Mouse (Mus musculus): ENCODE results near the gene Kcnd3. TPM values are rescaled to one million over a fixed set of nuclear protein-coding genes. Genes with fewer than 3 reads are reported as not detected.

Kcnd3 gene
- polyA plus RNA-seq, 1 experiment from 2014 or later: 0.51 TPM

DNA sequence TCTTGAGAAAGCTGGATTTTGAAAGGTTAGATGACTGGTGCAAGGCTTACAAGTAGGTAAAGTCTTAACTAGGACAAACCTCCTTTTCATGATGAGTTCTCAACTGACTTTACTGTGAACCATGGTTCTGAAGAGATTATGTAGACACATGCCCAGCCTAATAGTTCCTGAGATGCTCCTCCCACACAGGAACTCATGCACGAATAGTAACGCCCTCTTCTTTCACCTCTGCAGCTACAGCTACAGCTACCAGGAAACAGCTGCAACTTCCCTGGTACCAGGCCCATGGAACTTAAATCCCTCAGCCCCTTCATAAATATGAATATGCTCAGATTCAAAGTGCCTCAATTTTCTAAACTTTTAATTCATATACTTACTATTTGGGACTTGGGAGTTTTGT, 223.8 kb downstream of the Kcnd3 start:
- no peak for ATAC-seq (ENCODE audit: insufficient number of reproducible peaks, low FRiP score, low TSS enrichment, low read depth)
- 0 out of 2 replicates have a peak, but pooled peaks cover 2% of the 10 kb centered on the region for H3K4me1 ChIP-seq
- WGBS: 58% methylated on average over 2 of the region's 2 CpGs

DNA sequence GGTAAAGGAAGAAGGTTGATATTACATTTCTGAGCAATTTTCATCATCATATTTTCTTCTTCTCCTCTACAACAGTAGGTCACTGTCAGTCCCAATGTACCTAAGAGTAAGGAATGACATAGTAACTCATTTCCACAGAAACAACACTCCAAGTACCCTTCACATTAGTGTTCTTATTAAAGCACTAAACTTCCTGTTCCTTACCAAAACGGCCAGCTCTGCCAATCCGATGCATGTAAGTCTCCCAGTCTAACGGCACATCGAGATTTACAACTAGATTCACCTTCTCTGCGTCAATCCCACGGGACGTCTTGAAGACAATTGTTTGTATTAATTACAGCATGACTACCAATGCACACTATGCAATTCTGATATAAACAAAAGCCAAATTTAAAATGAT, 228.2 kb downstream of the Kcnd3 start:
- Histone ChIP-seq H3K4me2 (no peak overlapping the region), H3K4me1 (no peaks in the 10 kb centered on the region), H3K27ac (no peak overlapping the region), H3K36me3 (peaks cover 58% of the 10 kb centered on the region), H3K9ac (no peak overlapping the region), H3K27me3 (no peaks in the 10 kb centered on the region), H3K9me3 (no peaks in the 10 kb centered on the region), H3K4me3 (no peak overlapping the region)
- ATAC-seq (ENCODE audit: insufficient number of reproducible peaks, low FRiP score, low TSS enrichment, low read depth): no peak
- 90% methylated on average over 7 of the region's 7 CpGs for WGBS

More for the DNA sequence above, 223.8 kb downstream of the Kcnd3 start:
- Histone ChIP-seq H3K27ac (no peak overlapping the region), H3K36me3 (peaks cover 31% of the 10 kb centered on the region), H3K9me3 (no peaks in the 10 kb centered on the region), H3K4me2 (no peak overlapping the region), H3K4me3 (no peak overlapping the region), H3K9ac (no peak overlapping the region), H3K27me3 (no peaks in the 10 kb centered on the region)

DNA sequence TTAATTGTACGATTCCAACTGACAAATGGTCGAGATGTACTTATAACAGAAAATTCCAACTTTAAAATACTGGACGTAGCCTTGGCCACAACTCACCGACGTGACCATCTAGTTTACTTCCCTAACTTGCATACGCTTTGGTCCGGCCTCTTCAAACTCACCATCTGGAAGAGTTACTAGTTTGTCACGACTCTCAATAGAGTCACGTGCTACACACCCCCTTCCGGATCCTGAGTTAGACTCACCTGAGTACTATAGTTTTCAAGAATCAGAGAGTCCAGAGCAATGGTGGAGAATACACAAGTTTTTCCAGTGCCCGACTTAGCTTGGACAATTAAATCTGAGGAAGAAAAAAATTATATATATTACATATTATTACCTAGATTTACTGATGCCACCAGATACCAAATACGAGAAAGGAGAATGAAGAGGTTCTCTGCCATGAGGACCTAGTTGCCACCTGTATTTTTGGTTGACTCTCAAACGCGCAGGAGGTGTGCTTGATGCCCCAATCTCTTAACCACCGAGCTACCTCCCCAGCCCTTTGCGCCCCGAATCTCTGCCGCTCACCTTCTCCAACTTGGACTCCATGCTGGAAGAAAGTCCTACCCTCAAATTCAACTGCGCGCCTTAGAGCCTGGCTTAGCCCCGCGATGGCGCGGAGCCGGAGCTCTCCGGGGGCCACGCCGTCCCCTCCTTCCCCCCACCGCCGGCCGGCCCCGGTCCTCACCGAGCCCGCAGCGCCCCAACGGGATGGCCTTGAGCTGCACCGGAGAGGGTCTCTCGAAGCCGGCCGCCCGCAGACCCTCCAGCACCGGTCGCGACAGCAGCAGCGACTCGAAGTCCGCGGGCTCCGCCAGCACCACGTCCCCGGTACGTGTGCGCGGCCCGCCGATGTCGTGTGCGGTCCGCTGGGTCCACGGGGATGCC, 234.5 kb downstream of the Kcnd3 start:
- no peak; the same call in 1 of the 2 replicates for ATAC-seq (ENCODE audit: insufficient number of reproducible peaks, low FRiP score, low TSS enrichment, low read depth)
- WGBS: 7% methylated on average over 60 of the region's 60 CpGs
- H3K9ac ChIP-seq: peak overlapping the region; percentile 78
- H3K36me3 ChIP-seq: peaks cover 23% of the 10 kb centered on the region
- peaks cover 10% of the 10 kb centered on the region for H3K4me1 ChIP-seq
- peak overlapping the region; percentile 67 for H3K4me3 ChIP-seq
- H3K27ac ChIP-seq: peak overlapping the region; percentile 83
- H3K9me3 ChIP-seq: no peaks in the 10 kb centered on the region
- H3K4me2 ChIP-seq: peak overlapping the region; percentile 66
- H3K27me3 ChIP-seq: no peaks in the 10 kb centered on the region

DNA sequence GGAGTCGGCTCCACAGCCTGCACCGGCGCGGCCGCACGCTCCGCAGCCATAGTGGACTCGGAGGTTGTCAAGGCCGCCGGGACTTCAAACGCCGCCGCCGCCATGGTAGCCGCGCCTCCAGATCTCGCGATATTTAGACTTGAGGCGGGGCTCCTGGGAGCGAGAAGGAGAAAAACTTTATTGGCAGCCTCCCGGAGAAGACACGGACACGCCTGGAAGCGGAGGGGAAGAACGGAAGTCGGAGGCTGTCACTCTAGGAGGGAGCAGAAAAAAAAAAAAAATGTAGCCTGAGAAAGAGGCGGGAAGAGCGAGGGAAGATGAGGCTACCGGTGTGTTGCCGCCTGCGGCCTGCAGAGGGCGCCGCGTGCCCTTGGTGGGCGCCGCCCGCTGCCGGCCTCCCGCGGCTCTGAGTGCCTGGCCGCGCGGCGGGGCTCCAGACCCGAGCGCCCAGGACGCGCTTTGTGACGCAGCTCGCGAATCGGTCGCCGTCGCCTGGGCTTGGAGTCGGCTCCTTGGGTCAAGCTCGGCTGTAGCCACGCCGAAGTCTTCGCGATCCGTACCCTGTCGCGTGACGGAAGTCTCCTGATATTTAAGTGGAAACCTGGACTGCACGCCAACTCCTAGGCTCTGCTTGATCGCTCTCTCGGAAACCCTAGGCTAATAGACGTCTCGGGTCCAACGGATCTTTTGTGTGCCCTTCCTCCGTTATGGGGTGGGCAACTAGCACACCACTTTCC, 235.4 kb downstream of the Kcnd3 start, which contains the start of gene Ddx20:
Ddx20 (minus strand) TSS at position 251 of the 737 bp plus-strand sequence.
- Histone ChIP-seq H3K9ac (peak within 1 kb of the TSS; percentile 78), H3K36me3 (peaks cover 22% of the 10 kb centered on the region), H3K27me3 (no peaks in the 10 kb centered on the region), H3K4me1 (peaks cover 10% of the 10 kb centered on the region), H3K4me3 (peak within 1 kb of the TSS; percentile 67), H3K27ac (peak within 1 kb of the TSS; percentile 83), H3K9me3 (no peaks in the 10 kb centered on the region), H3K4me2 (peak within 1 kb of the TSS; percentile 66)
- ATAC-seq (ENCODE audit: insufficient number of reproducible peaks, low FRiP score, low TSS enrichment, low read depth): peak; percentile 95
- WGBS: under 1% methylated on average over 68 of the region's 72 CpGs

DNA sequence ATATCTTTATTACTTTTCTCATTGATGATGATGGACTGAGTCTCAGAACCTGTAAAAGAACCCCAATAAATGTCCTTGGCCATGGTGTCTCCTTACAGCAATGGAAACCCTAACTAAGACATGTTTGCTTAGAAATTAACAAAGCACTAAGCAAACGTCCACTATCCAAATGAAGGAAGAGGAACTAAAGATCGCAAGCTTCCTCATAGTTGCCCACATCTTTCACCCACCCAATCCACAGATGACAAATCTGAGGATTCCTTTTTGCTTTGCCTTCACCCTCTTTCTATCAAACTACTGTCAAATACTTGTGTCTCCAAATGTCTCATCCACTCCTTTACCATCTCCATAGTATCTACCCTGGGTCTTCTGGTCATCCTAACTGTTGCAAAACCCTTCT, 236.4 kb downstream of the Kcnd3 start:
- Histone ChIP-seq H3K9ac (no peak overlapping the region), H3K27ac (no peak overlapping the region), H3K4me2 (no peak overlapping the region), H3K4me3 (no peak overlapping the region), H3K27me3 (peaks cover 4% of the 10 kb centered on the region; the same call in 1 of the 2 replicates), H3K36me3 (peaks cover 13% of the 10 kb centered on the region), H3K9me3 (no peaks in the 10 kb centered on the region), H3K4me1 (peaks cover 10% of the 10 kb centered on the region)
- ATAC-seq (ENCODE audit: insufficient number of reproducible peaks, low FRiP score, low TSS enrichment, low read depth): no peak
- WGBS: 86% methylated on average over 2 of the region's 2 CpGs

DNA sequence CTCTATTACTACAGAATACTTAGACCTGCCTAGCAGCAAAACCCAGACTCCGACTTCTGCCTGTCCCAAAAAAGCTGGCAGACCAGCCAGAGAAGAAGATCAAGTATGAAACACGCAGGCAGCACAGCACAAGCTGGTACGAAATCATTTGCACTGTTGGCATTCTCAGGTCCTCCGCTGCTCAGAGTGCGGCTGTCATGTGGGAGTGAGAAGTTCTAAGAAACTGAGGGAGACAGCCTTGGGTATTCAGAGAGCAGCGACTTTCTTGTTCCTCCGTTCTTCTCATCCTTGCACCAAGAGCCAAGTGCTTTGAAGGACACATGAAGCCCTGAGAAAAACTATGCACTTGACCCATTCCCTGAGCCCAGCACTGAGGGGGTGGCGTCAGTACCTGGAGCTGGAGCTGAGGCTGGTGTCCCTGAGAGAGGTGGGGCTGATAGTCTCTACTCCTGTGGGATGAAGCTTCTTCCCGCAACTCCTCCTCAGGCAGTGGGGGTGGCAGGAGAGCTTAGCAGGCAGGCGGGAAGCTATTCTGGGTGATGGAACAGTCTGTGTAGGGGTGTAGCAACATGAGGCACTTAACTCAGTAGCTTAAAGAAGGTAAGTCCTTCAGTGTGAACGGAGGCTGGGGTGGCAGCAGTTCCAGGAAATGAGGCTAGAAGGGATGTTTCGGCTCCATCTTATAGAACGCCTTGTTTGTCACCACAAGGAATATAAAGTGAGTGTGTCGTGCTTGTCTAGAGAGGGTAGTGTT, 241.4 kb downstream of the Kcnd3 start:
- Histone ChIP-seq H3K9me3 (no peaks in the 10 kb centered on the region), H3K4me3 (no peak overlapping the region), H3K4me1 (peaks cover 10% of the 10 kb centered on the region; the same call in 1 of the 2 replicates), H3K4me2 (no peak overlapping the region), H3K9ac (no peak overlapping the region), H3K36me3 (no peaks in the 10 kb centered on the region), H3K27me3 (peaks cover 33% of the 10 kb centered on the region), H3K27ac (no peak overlapping the region)
- ATAC-seq (ENCODE audit: insufficient number of reproducible peaks, low FRiP score, low TSS enrichment, low read depth): no peak
- whole genome bisulfite sequencing: 68% methylated on average over 14 of the region's 14 CpGs

DNA sequence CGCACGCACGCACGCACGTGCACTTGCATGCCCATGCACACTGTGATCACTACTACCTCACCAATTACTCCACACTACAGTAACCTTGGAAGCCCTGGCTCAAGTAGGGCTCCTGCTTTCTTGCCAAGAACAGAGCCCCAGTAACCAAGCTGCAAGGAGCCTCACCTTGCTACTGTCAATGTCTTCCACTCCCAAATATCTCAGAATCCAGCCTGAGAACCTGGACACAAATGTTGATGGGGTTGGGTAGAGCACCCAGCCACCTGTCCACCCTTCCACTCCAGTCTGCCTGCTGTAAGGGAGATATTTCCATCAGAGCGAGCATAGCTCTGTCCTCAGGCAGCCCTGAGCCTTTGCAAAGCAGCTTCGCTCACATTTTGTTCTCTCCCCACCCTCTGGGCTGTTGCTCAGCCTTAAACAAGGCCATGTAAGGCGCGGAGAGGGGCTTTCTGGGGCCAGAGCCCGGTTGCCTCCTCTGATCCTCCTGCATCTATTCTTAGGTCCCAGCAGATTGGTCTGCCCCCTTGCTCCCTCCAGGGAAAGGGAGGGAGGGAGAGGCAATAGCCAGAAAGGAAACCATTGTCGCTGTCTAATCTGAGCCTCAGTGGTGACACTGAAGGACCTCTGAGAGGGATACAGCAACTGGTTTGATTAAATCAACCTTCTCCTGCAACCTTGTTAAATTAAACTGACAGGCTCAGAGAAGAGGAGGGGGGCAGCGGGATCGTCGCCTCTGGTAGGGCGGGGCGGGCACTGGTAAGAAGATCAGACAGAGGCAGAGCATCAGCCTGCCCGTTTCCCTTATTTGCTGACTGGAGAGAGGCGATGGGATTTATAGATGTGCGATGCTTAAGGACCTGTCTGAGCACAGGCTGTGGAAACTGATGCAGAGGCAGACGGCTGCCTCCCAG, 243.6 kb downstream of the Kcnd3 start:
- Histone ChIP-seq H3K27me3 (peaks cover 37% of the 10 kb centered on the region), H3K4me1 (peaks cover 10% of the 10 kb centered on the region; the same call in 1 of the 2 replicates), H3K4me3 (0 out of 2 replicates have a peak overlapping the region, but pooled peaks have one; percentile 4), H3K27ac (peak overlapping the region; percentile 13; the same call in 1 of the 2 replicates), H3K9ac (peak overlapping the region; percentile 4; the same call in 1 of the 2 replicates), H3K36me3 (no peaks in the 10 kb centered on the region), H3K9me3 (no peaks in the 10 kb centered on the region), H3K4me2 (no peak overlapping the region)
- WGBS: 32% methylated on average over 20 of the region's 20 CpGs
- no peak for ATAC-seq (ENCODE audit: insufficient number of reproducible peaks, low FRiP score, low TSS enrichment, low read depth)

DNA sequence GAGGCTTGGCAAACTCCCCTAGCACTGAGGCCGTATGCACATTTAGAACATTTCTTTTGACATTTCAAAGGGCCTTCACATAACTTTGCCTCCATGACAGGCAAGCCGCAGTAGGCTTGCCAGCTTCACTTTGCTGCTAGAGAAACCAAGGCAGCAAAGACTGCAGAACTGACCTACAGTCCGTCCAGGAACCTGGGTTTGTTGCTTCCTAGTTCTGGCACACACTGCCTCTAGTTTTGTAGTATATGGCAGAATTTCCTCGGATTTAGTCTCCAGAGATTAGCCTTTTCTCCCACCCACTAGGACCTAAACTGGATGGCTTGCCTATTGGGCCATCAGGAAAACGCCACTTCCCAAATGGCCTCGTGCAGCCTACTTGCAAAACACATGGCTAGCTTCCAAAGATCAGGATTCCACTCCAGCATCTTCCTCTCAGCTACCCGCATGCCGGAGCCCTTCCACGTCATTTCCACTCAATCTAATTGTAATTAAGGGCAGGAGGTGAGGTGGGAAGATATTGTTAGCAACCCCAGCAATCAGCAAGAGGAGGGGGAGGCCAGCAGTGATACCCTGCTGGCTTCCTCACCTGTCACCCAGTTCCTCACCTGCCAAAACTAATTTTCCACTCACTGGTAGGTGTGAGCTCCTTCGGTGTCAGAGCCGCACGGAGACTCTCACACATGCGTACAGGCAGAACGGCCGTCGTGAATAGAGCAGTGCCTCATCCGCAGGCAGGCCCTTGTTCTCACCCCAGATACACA, 244.4 kb downstream of the Kcnd3 start:
- ATAC-seq (ENCODE audit: insufficient number of reproducible peaks, low FRiP score, low TSS enrichment, low read depth): no peak
- H3K27ac ChIP-seq: no peak overlapping the region
- H3K27me3 ChIP-seq: peaks cover 37% of the 10 kb centered on the region
- no peak overlapping the region for H3K4me3 ChIP-seq
- 70% methylated on average over 17 of the region's 17 CpGs for WGBS
- H3K4me2 ChIP-seq: no peak overlapping the region
- H3K36me3 ChIP-seq: no peaks in the 10 kb centered on the region
- peaks cover 10% of the 10 kb centered on the region; the same call in 1 of the 2 replicates for H3K4me1 ChIP-seq
- no peak overlapping the region for H3K9ac ChIP-seq
- no peaks in the 10 kb centered on the region for H3K9me3 ChIP-seq

DNA sequence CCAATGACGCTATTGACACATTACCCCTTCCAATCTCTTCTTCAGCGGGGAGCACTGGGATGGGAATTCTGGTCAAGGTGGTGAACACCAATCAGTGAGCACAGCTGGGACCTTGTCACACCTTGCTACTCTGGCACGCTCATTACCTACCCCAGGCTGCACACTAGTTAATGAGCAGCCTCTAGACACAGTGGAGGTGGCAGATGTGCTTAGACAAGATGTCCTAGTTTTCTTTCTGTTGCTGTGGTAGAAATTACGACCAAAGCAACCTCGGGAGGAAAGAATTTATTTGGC, 245.0 kb downstream of the Kcnd3 start:
- Histone ChIP-seq H3K36me3 (no peaks in the 10 kb centered on the region), H3K27ac (no peak overlapping the region), H3K27me3 (peaks cover 37% of the 10 kb centered on the region), H3K4me2 (no peak overlapping the region), H3K4me3 (no peak overlapping the region), H3K9me3 (no peaks in the 10 kb centered on the region), H3K4me1 (peaks cover 10% of the 10 kb centered on the region; the same call in 1 of the 2 replicates), H3K9ac (no peak overlapping the region)
- 64% methylated on average over 5 of the region's 5 CpGs for WGBS
- no peak for ATAC-seq (ENCODE audit: insufficient number of reproducible peaks, low FRiP score, low TSS enrichment, low read depth)

DNA sequence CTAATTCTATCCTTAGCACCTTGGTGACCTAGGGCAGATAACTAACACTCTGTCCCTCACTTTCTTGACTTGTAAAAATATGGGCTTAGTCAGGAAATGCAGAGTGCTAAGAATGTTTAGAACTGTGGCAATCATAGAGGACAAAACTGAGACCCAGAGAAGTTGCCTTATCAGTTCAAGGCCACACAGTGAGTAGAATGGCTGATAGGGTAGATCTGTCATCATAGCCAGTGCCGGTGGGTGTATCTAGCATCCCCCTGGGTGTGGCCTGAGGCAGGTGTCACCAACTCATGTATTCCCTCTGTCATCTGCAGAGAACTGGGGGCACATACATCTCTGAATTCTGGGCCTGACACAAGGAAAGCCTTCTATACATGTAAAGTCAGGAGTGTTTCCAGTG, 246.2 kb downstream of the Kcnd3 start:
- WGBS: 84% methylated on average over 1 of the region's 1 CpGs

More for the DNA sequence above, 246.2 kb downstream of the Kcnd3 start:
- no peak for ATAC-seq (ENCODE audit: insufficient number of reproducible peaks, low FRiP score, low TSS enrichment, low read depth)
- H3K4me3 ChIP-seq: no peak overlapping the region
- no peak overlapping the region for H3K9ac ChIP-seq
- no peak overlapping the region for H3K4me2 ChIP-seq
- no peaks in the 10 kb centered on the region for H3K9me3 ChIP-seq
- H3K27ac ChIP-seq: no peak overlapping the region
- H3K4me1 ChIP-seq: peaks cover 10% of the 10 kb centered on the region; the same call in 1 of the 2 replicates
- H3K27me3 ChIP-seq: peaks cover 35% of the 10 kb centered on the region
- H3K36me3 ChIP-seq: no peaks in the 10 kb centered on the region
